Mouse (Mus musculus) macrophage (primary cell): ENCODE data around the gene Dmbt1. TPM values are rescaled to one million over a fixed set of nuclear protein-coding genes. Genes with fewer than 3 reads are reported as not detected.
"Not testable (repeated sequence)": the region's sequence is repeated elsewhere in the genome, so short reads cannot be mapped to it uniquely, and the experiment has no call there.

Experiments
- H3K27ac ChIP-seq: fragments of 350-480 bp; formaldehyde crosslinking; 2 replicates; pipeline ENCODE4 v1.9.0; 2021
- H3K36me3 ChIP-seq: fragments of 350-480 bp; formaldehyde crosslinking; 2 replicates; pipeline ENCODE4 v1.9.0; 2021; ENCODE audit errors: inconsistent target
- H3K4me3 ChIP-seq: fragments of 350-480 bp; formaldehyde crosslinking; 2 replicates; pipeline ENCODE4 v1.9.0; 2021; ENCODE audit errors: inconsistent target
- H3K79me2 ChIP-seq: fragments of 350-480 bp; formaldehyde crosslinking; 2 replicates; pipeline ENCODE4 v1.9.0; 2021; ENCODE audit errors: inconsistent target
- WGBS: methylation state at CpG from one replicate; pipeline ENCODE4 v1.1.7; 2026; ENCODE audit warnings: inconsistent platforms; ENCODE audit not compliant: missing documents; 5-methylcytosine and 5-hydroxymethylcytosine counted together
- polyA plus RNA-seq: library from polyadenylated mRNA; stranded (reverse); fragments of 250-400 nt; gene quantifications from 3 replicates; pipeline ENCODE4 v1.2.4, GENCODE M21; 2018; ENCODE audit warnings: inconsistent platforms

Gene Dmbt1
- polyA plus RNA-seq, 1 experiment from 2014 or later: not detected

GRCm38 (mm10) chr7:131019181-131019580 is 12.7 kb upstream of the Dmbt1 start:
- no peak overlapping the region for H3K27ac ChIP-seq
- H3K4me3 ChIP-seq: no peak overlapping the region
- WGBS: 70% methylated on average over 2 of the region's 2 CpGs
- no peaks in the 10 kb centered on the region for H3K36me3 ChIP-seq
- no peaks in the 10 kb centered on the region for H3K79me2 ChIP-seq

- H3K79me2 ChIP-seq: no peaks in the 10 kb centered on the region
- no peak overlapping the region for H3K4me3 ChIP-seq
- no peaks in the 10 kb centered on the region for H3K36me3 ChIP-seq
- no peak overlapping the region for H3K27ac ChIP-seq
- WGBS: 25% methylated on average over 1 of the region's 1 CpGs
Observed at GRCm38 (mm10) chr7:131024807-131025206, 7.0 kb upstream of the Dmbt1 start.

- Histone ChIP-seq H3K36me3 (no peaks in the 10 kb centered on the region), H3K27ac (no peak overlapping the region), H3K4me3 (no peak overlapping the region), H3K79me2 (no peaks in the 10 kb centered on the region)
- WGBS: 92% methylated on average over 1 of the region's 1 CpGs
Observed at GRCm38 (mm10) chr7:131027557-131027956, 4.3 kb upstream of the Dmbt1 start.

- no peaks in the 10 kb centered on the region for H3K79me2 ChIP-seq
- 77% methylated on average over 3 of the region's 3 CpGs for WGBS
- no peak overlapping the region for H3K4me3 ChIP-seq
- no peak overlapping the region for H3K27ac ChIP-seq
- no peaks in the 10 kb centered on the region for H3K36me3 ChIP-seq
Observed at GRCm38 (mm10) chr7:131036396-131036795, 4.5 kb downstream of the Dmbt1 start.

- no peaks in the 10 kb centered on the region for H3K79me2 ChIP-seq
- H3K27ac ChIP-seq: no peak overlapping the region
- no peak overlapping the region for H3K4me3 ChIP-seq
- no peaks in the 10 kb centered on the region for H3K36me3 ChIP-seq
- WGBS: 100% methylated on average over 2 of the region's 2 CpGs
Observed at GRCm38 (mm10) chr7:131037083-131037482, 5.2 kb downstream of the Dmbt1 start.

GRCm38 (mm10) chr7:131040760-131041159 is 8.9 kb downstream of the Dmbt1 start:
- H3K4me3 ChIP-seq, H3K79me2 ChIP-seq, H3K36me3 ChIP-seq, H3K27ac ChIP-seq: not testable (repeated sequence)
- 77% methylated on average over 5 of the region's 8 CpGs for WGBS

GRCm38 (mm10) chr7:131042657-131043056 is 10.8 kb downstream of the Dmbt1 start:
- H3K4me3 ChIP-seq: no peak overlapping the region
- no peaks in the 10 kb centered on the region for H3K79me2 ChIP-seq
- H3K27ac ChIP-seq: no peak overlapping the region
- H3K36me3 ChIP-seq: no peaks in the 10 kb centered on the region
- WGBS: 50% methylated on average over 1 of the region's 1 CpGs

- H3K27ac ChIP-seq, H3K79me2 ChIP-seq, H3K4me3 ChIP-seq, H3K36me3 ChIP-seq: not testable (repeated sequence)
- WGBS: 37% methylated on average over 3 of the region's 3 CpGs
Observed at GRCm38 (mm10) chr7:131045258-131045835, 13.5 kb downstream of the Dmbt1 start.

GRCm38 (mm10) chr7:131049829-131050228 is 18.0 kb downstream of the Dmbt1 start:
- H3K27ac ChIP-seq, H3K79me2 ChIP-seq, H3K36me3 ChIP-seq, H3K4me3 ChIP-seq: not testable (repeated sequence)
- WGBS: 76% methylated on average over 8 of the region's 8 CpGs

- no peak overlapping the region for H3K27ac ChIP-seq
Observed at GRCm38 (mm10) chr7:131054808-131055370, 23.0 kb downstream of the Dmbt1 start.

GRCm38 (mm10) chr7:131057918-131058317 is 26.1 kb downstream of the Dmbt1 start:
- not testable (repeated sequence) for H3K79me2 ChIP-seq, H3K4me3 ChIP-seq, H3K27ac ChIP-seq, H3K36me3 ChIP-seq
- 74% methylated on average over 9 of the region's 9 CpGs for WGBS

More at GRCm38 (mm10) chr7:131054808-131055370, 23.0 kb downstream of the Dmbt1 start:
- no peaks in the 10 kb centered on the region for H3K79me2 ChIP-seq
- H3K4me3 ChIP-seq: no peak overlapping the region
- no peaks in the 10 kb centered on the region for H3K36me3 ChIP-seq

- H3K27ac ChIP-seq, H3K79me2 ChIP-seq, H3K36me3 ChIP-seq, H3K4me3 ChIP-seq: not testable (repeated sequence)
- WGBS: 67% methylated on average over 2 of the region's 2 CpGs
Observed at GRCm38 (mm10) chr7:131059808-131060207, 28.0 kb downstream of the Dmbt1 start.

- no peaks in the 10 kb centered on the region for H3K36me3 ChIP-seq
- WGBS: 77% methylated on average over 2 of the region's 2 CpGs
- H3K27ac ChIP-seq: no peak overlapping the region
- no peaks in the 10 kb centered on the region for H3K79me2 ChIP-seq
- no peak overlapping the region for H3K4me3 ChIP-seq
Observed at GRCm38 (mm10) chr7:131062541-131062940, 30.7 kb downstream of the Dmbt1 start.

GRCm38 (mm10) chr7:131068191-131068590 is 36.3 kb downstream of the Dmbt1 start:
- H3K79me2 ChIP-seq, H3K36me3 ChIP-seq, H3K27ac ChIP-seq, H3K4me3 ChIP-seq: not testable (repeated sequence)
- 0% methylated on average over 1 of the region's 1 CpGs for WGBS

- 82% methylated on average over 3 of the region's 3 CpGs for WGBS
- not testable (repeated sequence) for H3K27ac ChIP-seq, H3K36me3 ChIP-seq
Observed at GRCm38 (mm10) chr7:131073476-131073875, 41.6 kb downstream of the Dmbt1 start.

GRCm38 (mm10) chr7:131074098-131074497 is 42.2 kb downstream of the Dmbt1 start:
- not testable (repeated sequence) for H3K79me2 ChIP-seq, H3K4me3 ChIP-seq, H3K36me3 ChIP-seq, H3K27ac ChIP-seq
- WGBS: 80% methylated on average over 5 of the region's 6 CpGs

More at GRCm38 (mm10) chr7:131073476-131073875, 41.6 kb downstream of the Dmbt1 start:
- H3K79me2 ChIP-seq, H3K4me3 ChIP-seq: not testable (repeated sequence)
